Mouse (Mus musculus) induced T-regulatory cell, adult 2 months (primary cell): ENCODE results near the gene Tmem94.

Experiments used
- DNase-seq: peaks from one replicate; pipeline ENCODE4 v3.0.0-alpha.2; 2012; ENCODE audit warnings: low read depth

Tmem94 gene

DNA sequence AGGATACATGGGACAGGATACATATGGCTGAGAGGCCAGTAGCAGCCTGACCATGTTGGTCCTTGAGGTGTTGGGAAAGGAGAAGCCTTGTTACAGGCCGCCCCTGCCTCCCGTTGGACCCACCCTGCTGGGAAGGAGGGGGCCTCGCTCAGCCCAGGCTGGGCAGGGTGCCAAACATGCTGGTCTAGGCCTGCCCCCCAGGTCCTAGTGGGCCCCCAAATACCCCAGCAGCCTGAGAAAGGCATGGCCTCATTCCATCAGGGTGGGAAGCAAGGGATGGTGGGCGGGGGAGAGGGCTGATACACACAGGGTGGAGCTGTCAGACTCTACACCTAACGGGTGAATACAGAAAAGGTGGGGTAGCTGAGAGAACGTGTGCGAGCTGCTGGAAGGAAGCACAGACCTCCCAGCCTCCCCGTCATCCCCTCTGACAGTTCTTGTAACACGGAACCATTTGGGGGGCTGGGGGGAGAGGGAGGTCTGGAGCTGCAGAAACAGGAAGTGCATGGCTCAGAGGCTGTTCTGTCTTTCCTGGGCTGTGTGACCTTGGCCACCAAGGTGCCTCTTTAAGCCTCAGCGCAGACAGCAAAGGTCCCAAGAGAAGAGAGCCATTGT is 43.6 kb downstream of the Tmem94 start:
- DNase-seq: no peak

- no peak for DNase-seq
These were observed 44.1 kb downstream of the Tmem94 start for GRCm38 (mm10) chr11:115809311-115809781.

- DNase-seq: no peak
These were observed 45.1 kb downstream of the Tmem94 start for GRCm38 (mm10) chr11:115810377-115810776.

- no peak for DNase-seq
These were observed 46.3 kb downstream of the Tmem94 start for GRCm38 (mm10) chr11:115811381-115812093.

GRCm38 (mm10) chr11:115812095-115812494 is 46.9 kb downstream of the Tmem94 start:
- DNase-seq: no peak

GRCm38 (mm10) chr11:115812533-115813420 is 47.5 kb downstream of the Tmem94 start:
- DNase-seq: peak; percentile 45

- peak; percentile 98 for DNase-seq
These were observed 48.5 kb downstream of the Tmem94 start, which contains the start of gene Caskin2 for GRCm38 (mm10) chr11:115813507-115814296. TSS of gene Caskin2 (minus strand) at chr11:115813639.

DNA sequence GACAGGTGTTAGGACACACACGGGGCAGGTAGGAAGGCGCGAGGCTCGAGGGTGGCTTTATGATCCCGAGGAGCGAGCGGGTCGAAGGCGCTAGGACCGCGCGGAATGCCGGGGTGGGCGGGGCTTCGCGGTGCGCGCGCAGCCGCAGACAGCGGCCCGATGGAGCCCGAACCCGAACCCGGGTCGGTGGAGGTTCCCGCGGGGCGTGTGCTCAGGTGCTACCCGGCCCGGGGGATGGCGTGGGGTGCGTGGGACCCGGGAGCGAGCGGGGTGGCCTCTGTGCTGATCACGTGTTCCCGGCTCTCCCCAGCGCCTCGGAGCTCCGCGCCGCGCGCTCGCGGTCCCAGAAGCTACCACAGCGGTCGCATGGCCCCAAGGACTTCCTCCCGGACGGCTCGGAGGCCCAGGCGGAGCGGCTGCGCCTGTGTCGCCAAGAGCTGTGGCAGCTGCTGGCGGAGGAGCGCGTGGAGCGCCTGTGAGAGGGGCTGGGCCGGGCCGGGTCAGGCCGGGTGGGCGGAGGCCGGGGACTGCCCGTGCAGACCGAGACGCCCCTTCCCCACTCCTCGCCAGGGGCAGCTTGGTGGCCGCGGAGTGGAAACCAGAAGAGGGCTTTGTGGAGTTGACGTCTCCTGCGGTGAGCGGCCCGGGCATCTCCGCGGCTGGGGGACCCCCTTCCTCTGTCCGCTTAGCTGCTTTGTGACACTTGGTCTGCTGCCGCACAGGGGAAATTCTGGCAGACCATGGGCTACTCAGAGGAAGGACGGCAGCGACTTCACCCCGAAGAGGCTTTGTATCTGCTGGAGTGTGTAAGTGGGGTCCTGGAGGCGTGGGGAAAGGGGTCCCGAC is 49.6 kb downstream of the Tmem94 start, which contains the start of gene Tsen54:
Gene Tsen54 (plus strand): TSS at position 120 of the 846 bp plus-strand sequence.
- peak; percentile 90 for DNase-seq

- DNase-seq: peak; percentile 25
These were observed 52.1 kb downstream of the Tmem94 start for GRCm38 (mm10) chr11:115817331-115817730.

- DNase-seq: no peak
These were observed 54.8 kb downstream of the Tmem94 start for GRCm38 (mm10) chr11:115819915-115820623.

GRCm38 (mm10) chr11:115821001-115821400 is 55.8 kb downstream of the Tmem94 start:
- no peak for DNase-seq

DNA sequence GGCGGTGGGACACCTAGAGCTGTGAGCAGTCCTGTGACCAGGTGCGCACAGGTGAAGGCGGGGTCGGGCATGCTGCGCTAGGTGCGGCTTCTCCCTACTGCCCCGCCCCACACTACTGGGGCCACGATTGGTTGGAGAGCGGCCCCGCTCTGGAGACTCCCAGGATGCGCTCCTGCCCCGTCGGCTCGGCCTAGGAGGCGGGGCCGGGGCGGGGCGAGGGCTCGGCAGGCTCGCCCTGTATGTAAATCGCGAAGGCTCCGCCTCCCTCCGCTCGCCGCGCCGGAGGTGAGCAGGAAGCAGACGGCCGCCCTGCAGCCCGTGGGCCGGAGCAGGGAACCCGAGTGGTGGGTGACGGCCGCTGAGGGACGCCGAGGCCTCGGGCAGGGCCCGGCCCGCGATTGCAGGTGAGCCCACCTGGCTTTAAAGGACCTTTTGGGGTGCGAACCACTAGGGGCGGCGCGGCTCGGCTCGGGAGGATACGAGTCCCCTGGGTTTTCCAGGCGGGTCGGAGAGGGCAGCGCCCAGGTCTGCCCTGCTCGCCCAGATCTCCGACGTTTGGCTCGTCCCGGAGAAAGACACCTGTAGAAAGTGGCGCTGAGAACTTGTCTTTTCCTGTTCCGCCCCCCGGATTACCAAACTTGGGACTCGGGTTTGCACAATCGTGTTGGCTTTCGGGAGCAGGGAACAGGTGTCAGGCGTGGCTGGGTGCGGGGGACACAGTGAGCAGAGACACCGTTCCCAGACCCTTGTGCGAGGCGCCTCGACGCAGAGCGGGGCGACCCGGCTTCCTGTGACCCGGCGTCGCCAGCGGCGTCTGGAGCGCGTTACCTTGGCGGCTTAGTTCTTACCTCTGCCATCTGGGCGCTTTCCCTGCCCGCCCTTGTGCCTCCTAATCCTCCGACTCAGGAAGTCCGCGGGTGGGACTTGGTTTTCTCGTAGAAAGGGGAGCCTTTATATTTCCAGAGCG is 58.8 kb downstream of the Tmem94 start, which contains the start of gene Llgl2:
Gene Llgl2 (plus strand): TSS at position 276 of the 967 bp plus-strand sequence.
- peak; percentile 94 for DNase-seq

- peak; percentile 42 for DNase-seq
These were observed 59.6 kb downstream of the Tmem94 start for GRCm38 (mm10) chr11:115824813-115825212.

- DNase-seq: no peak
These were observed 61.3 kb downstream of the Tmem94 start for GRCm38 (mm10) chr11:115826487-115826886.

GRCm38 (mm10) chr11:115827624-115828023 is 62.4 kb downstream of the Tmem94 start:
- no peak for DNase-seq

DNA sequence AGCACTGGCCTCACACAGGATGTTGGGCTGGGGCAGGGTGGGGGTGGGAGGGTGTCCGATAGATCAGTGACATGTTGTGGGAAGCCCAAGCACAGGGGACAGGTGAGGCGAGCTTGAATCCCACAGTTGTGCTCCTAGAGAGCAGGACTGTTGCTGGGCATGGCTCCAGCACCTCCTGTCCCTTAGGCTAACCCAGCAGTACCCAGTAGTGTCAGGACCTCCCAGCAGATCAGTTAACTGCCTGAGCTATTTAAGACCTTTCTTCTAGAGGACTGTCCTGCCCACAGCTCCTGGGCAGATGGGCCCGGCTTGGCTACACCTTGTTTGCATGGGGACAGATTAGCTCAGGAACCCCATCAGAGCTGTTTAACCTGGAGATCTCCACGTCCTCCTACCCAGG is 63.8 kb downstream of the Tmem94 start:
- DNase-seq: no peak

GRCm38 (mm10) chr11:115830550-115831325 is 65.5 kb downstream of the Tmem94 start:
- DNase-seq: no peak

DNA sequence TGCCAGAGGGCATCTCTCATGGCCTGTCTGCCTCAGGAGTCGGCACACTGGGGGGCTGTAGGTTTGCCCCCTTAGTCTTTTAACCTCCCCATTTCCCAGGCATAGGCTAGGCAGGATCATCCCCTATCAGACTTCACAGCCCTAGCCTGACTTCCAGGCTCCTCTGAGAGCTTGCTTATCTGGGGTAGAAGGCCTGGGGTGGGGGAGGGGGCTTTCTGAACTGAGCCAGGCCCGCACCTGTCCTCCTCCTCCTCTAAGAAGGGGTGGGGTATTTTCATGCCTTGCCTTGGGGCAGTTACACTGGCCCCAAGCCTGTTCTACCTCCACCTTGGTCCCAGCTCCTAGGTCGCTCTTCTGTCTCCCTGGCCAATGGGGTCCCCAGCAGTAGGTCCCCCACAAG is 66.3 kb downstream of the Tmem94 start:
- no peak for DNase-seq
